Mouse (Mus musculus): ENCODE measurements at regions not wholly inside any gene's neighbourhood (a gene's known extent, or its start where the extent isn't known, plus 50 kb on each side); places are given as distances from the start of the nearest gene placed in this dataset.

DNA sequence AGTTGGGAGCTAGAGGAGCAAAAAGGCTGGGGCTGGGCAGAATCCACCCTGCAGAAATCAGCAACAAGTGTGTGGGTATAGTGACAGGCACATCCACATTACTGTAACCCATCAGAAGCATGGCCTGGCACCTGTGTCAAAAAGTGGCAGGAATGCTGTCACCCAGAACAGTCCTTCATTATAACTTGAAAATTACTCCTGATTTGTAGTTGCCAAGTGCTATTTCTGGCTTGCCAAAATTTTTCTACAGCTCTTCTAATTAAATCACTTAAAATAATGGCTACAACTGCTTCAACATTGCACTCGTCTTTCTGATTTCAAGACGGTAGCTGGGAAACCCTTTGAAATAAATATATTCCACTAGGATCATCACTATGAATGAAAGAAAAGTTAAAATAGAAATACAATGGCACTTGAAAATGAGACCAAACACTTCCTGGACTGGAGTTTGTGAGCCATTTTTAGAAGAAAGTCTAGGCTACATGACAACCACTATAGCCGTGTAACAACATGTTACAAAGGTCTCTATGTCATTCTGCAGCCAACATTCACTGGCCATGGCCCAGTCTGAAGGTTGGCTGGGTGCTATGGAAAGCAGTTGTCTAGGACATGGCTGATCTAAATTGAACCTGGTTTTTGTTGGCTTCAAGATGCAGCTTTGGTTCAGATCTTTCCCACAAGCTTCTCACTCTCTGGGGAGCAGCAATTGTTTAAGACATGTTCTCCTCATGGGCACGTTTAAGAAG, 190.6 kb upstream of the Tapt1 start:
- TF ChIP-seq CTCF (IDR thresholded peaks at IDR 0.05) (no peak), EP300 (IDR thresholded peaks at IDR 0.05; ENCODE audit: insufficient read depth, low read depth, low read length) (no peak)
